Mouse (Mus musculus): ENCODE data around the gene Pacs2.

GRCm38 (mm10) chr12:113090053-113090452 is 75.7 kb downstream of the Pacs2 start:
- TF ChIP-seq CTCF (IDR thresholded peaks at IDR 0.05; ENCODE audit: low read depth, low read length): no peak
- no peak for TF ChIP-seq POLR2A (IDR thresholded peaks at IDR 0.05; ENCODE audit: extremely low read depth, insufficient read depth, low read length)
